Mouse (Mus musculus): Measurements from ENCODE around the gene St3gal6.
"Not testable (repeated sequence)": the region's sequence is repeated elsewhere in the genome, so short reads cannot be mapped to it uniquely, and the experiment has no call there.

Gene St3gal6

GRCm38 (mm10) chr16:58475544-58476154 lies 48.4 kb downstream of the St3gal6 start:
- no peak for DNase-seq (ENCODE audit: low spot score)

- no peak for DNase-seq (ENCODE audit: low spot score)
Observed at GRCm38 (mm10) chr16:58474875-58475274, 49.2 kb downstream of the St3gal6 start.

GRCm38 (mm10) chr16:58470841-58471240 lies 53.2 kb downstream of the St3gal6 start:
- no peak for DNase-seq (ENCODE audit: low spot score)

- no peak for DNase-seq (ENCODE audit: low spot score)
Observed at GRCm38 (mm10) chr16:58470061-58470460, 54.0 kb downstream of the St3gal6 start.

- no peak for DNase-seq (ENCODE audit: low spot score)
Observed at GRCm38 (mm10) chr16:58465412-58465811, 58.6 kb downstream of the St3gal6 start.

GRCm38 (mm10) chr16:58464051-58464450 lies 60.0 kb downstream of the St3gal6 start:
- DNase-seq (ENCODE audit: low spot score): no peak

GRCm38 (mm10) chr16:58462519-58462918 lies 61.5 kb downstream of the St3gal6 start:
- DNase-seq (ENCODE audit: low spot score): no peak

GRCm38 (mm10) chr16:58461856-58462518 lies 62.1 kb downstream of the St3gal6 start:
- DNase-seq (ENCODE audit: low spot score): peak; percentile 10

- no peak for DNase-seq (ENCODE audit: low spot score)
Observed at GRCm38 (mm10) chr16:58460386-58460785, 63.7 kb downstream of the St3gal6 start.

GRCm38 (mm10) chr16:58459966-58460365 lies 64.1 kb downstream of the St3gal6 start:
- DNase-seq (ENCODE audit: low spot score): not testable (repeated sequence)

- DNase-seq (ENCODE audit: low spot score): no peak
Observed at GRCm38 (mm10) chr16:58456991-58457390, 67.1 kb downstream of the St3gal6 start.

GRCm38 (mm10) chr16:58456445-58456844 lies 67.6 kb downstream of the St3gal6 start:
- DNase-seq (ENCODE audit: low spot score): no peak

- no peak for DNase-seq (ENCODE audit: low spot score)
Observed at GRCm38 (mm10) chr16:58455118-58455517, 68.9 kb downstream of the St3gal6 start.

GRCm38 (mm10) chr16:58454617-58455016 lies 69.4 kb downstream of the St3gal6 start:
- DNase-seq (ENCODE audit: low spot score): peak; percentile 28

- DNase-seq (ENCODE audit: low spot score): no peak
Observed at GRCm38 (mm10) chr16:58453820-58454219, 70.2 kb downstream of the St3gal6 start.

- DNase-seq (ENCODE audit: low spot score): no peak
Observed at GRCm38 (mm10) chr16:58453138-58453537, 70.9 kb downstream of the St3gal6 start.

GRCm38 (mm10) chr16:58451647-58452046 lies 72.4 kb downstream of the St3gal6 start:
- no peak for DNase-seq (ENCODE audit: low spot score)

- DNase-seq (ENCODE audit: low spot score): no peak
Observed at GRCm38 (mm10) chr16:58450648-58451047, 73.4 kb downstream of the St3gal6 start.

GRCm38 (mm10) chr16:58449073-58449472 lies 75.0 kb downstream of the St3gal6 start:
- DNase-seq (ENCODE audit: low spot score): no peak

- no peak for DNase-seq (ENCODE audit: low spot score)
Observed at GRCm38 (mm10) chr16:58446281-58447259, 77.5 kb downstream of the St3gal6 start.

GRCm38 (mm10) chr16:58444735-58445134 lies 79.3 kb downstream of the St3gal6 start:
- DNase-seq (ENCODE audit: low spot score): no peak

- DNase-seq (ENCODE audit: low spot score): no peak
Observed at GRCm38 (mm10) chr16:58432384-58432783, 91.7 kb downstream of the St3gal6 start.

- DNase-seq (ENCODE audit: low spot score): no peak
Observed at GRCm38 (mm10) chr16:58430246-58430645, 93.8 kb downstream of the St3gal6 start.
